Mouse (Mus musculus): ENCODE data around the gene Stx2.
A peak's percentile ranks its signal among the peaks of the same experiment; 100 is the strongest.

Gene Stx2

GRCm38 (mm10) chr5:128952291-128953195 lies 55.8 kb downstream of the Stx2 start:
- DNase-seq (ENCODE audit: low spot score) = no peak

- no peak for DNase-seq (ENCODE audit: low spot score)
These were observed 56.9 kb downstream of the Stx2 start for GRCm38 (mm10) chr5:128951472-128951871.

- no peak for DNase-seq (ENCODE audit: low spot score)
These were observed 61.3 kb downstream of the Stx2 start for GRCm38 (mm10) chr5:128947093-128947492.

GRCm38 (mm10) chr5:128940436-128940835 lies 67.9 kb downstream of the Stx2 start:
- no peak for DNase-seq (ENCODE audit: low spot score)

GRCm38 (mm10) chr5:128935359-128935899 lies 72.9 kb downstream of the Stx2 start:
- peak; percentile 77 for DNase-seq (ENCODE audit: low spot score)
